Mouse (Mus musculus): ENCODE measurements around the gene Msrb3. TPM values are rescaled to one million over a fixed set of nuclear protein-coding genes. Genes with fewer than 3 reads are reported as not detected.

Gene Msrb3
- total and polyA plus RNA-seq, 2 experiments from 2014 or later, result 1.6 to 5.6 TPM

GRCm38 (mm10) chr10:120851196-120851781, 47.6 kb downstream of the Msrb3 start:
- TF ChIP-seq CTCF (IDR thresholded peaks at IDR 0.05; ENCODE audit: low read depth), result no peak
- DNase-seq (ENCODE audit: low spot score), result peak; percentile 24

GRCm38 (mm10) chr10:120850391-120851195, 48.3 kb downstream of the Msrb3 start:
- H3K9ac ChIP-seq (replicated peaks; ENCODE audit: low read length), result no peak overlapping the region
- 57% methylated on average over 24 of the region's 24 CpGs for WGBS
- no peak overlapping the region for H3K4me3 ChIP-seq (ENCODE audit: low read length)
- H3K4me1 ChIP-seq (ENCODE audit: insufficient read depth, low read length), result peaks cover 3% of the 10 kb centered on the region; the same call in 1 of the 2 replicates
- no peak overlapping the region for H3K27ac ChIP-seq
- H3K27me3 ChIP-seq (ENCODE audit: insufficient read depth, low read length), result no peaks in the 10 kb centered on the region
- peak overlapping the region; percentile 40; the same call in 1 of the 2 replicates for H3K4me2 ChIP-seq (ENCODE audit: low read depth, low read length)
- DNase-seq (ENCODE audit: low spot score) (no peak), ATAC-seq (no peak)
- no peak for TF ChIP-seq CTCF (IDR thresholded peaks at IDR 0.05; ENCODE audit: low read depth)
- no peaks in the 10 kb centered on the region for H3K36me3 ChIP-seq (ENCODE audit: insufficient read depth, low read length)
- H3K9me3 ChIP-seq (ENCODE audit: low read length), result no peaks in the 10 kb centered on the region

More at GRCm38 (mm10) chr10:120851196-120851781, 47.6 kb downstream of the Msrb3 start:
- Histone ChIP-seq H3K9me3 (ENCODE audit: low read length) (no peaks in the 10 kb centered on the region), H3K4me1 (ENCODE audit: insufficient read depth, low read length) (peaks cover 3% of the 10 kb centered on the region; the same call in 1 of the 2 replicates), H3K4me3 (ENCODE audit: low read length) (no peak overlapping the region), H3K4me2 (ENCODE audit: low read depth, low read length) (peak overlapping the region; percentile 40; the same call in 1 of the 2 replicates), H3K36me3 (ENCODE audit: insufficient read depth, low read length) (no peaks in the 10 kb centered on the region), H3K9ac (replicated peaks; ENCODE audit: low read length) (no peak overlapping the region), H3K27ac (no peak overlapping the region), H3K27me3 (ENCODE audit: insufficient read depth, low read length) (no peaks in the 10 kb centered on the region)
- ATAC-seq, result no peak
- 40% methylated on average over 9 of the region's 9 CpGs for WGBS

GRCm38 (mm10) chr10:120848677-120849076, 50.2 kb downstream of the Msrb3 start:
- H3K27ac ChIP-seq, result no peak overlapping the region
- H3K27me3 ChIP-seq (ENCODE audit: insufficient read depth, low read length), result no peaks in the 10 kb centered on the region
- TF ChIP-seq CTCF (IDR thresholded peaks at IDR 0.05; ENCODE audit: low read depth), result no peak
- ATAC-seq (no peak), DNase-seq (ENCODE audit: low spot score) (no peak)
- no peaks in the 10 kb centered on the region for H3K9me3 ChIP-seq (ENCODE audit: low read length)
- no peaks in the 10 kb centered on the region for H3K36me3 ChIP-seq (ENCODE audit: insufficient read depth, low read length)
- no peak overlapping the region for H3K4me3 ChIP-seq (ENCODE audit: low read length)
- 84% methylated on average over 7 of the region's 7 CpGs for WGBS
- peaks cover 3% of the 10 kb centered on the region; the same call in 1 of the 2 replicates for H3K4me1 ChIP-seq (ENCODE audit: insufficient read depth, low read length)
- H3K9ac ChIP-seq (replicated peaks; ENCODE audit: low read length), result no peak overlapping the region
- no peak overlapping the region for H3K4me2 ChIP-seq (ENCODE audit: low read depth, low read length)

GRCm38 (mm10) chr10:120847785-120848184, 51.1 kb downstream of the Msrb3 start:
- H3K4me1 ChIP-seq (ENCODE audit: insufficient read depth, low read length), result peaks cover 3% of the 10 kb centered on the region; the same call in 1 of the 2 replicates
- no peak for TF ChIP-seq CTCF (IDR thresholded peaks at IDR 0.05; ENCODE audit: low read depth)
- ATAC-seq (no peak), DNase-seq (ENCODE audit: low spot score) (no peak)
- no peaks in the 10 kb centered on the region for H3K9me3 ChIP-seq (ENCODE audit: low read length)
- no peak overlapping the region for H3K4me2 ChIP-seq (ENCODE audit: low read depth, low read length)
- H3K27me3 ChIP-seq (ENCODE audit: insufficient read depth, low read length), result no peaks in the 10 kb centered on the region
- H3K27ac ChIP-seq, result no peak overlapping the region
- H3K9ac ChIP-seq (replicated peaks; ENCODE audit: low read length), result no peak overlapping the region
- no peaks in the 10 kb centered on the region for H3K36me3 ChIP-seq (ENCODE audit: insufficient read depth, low read length)
- WGBS, result 78% methylated on average over 4 of the region's 4 CpGs
- H3K4me3 ChIP-seq (ENCODE audit: low read length), result no peak overlapping the region

- Histone ChIP-seq H3K36me3 (ENCODE audit: insufficient read depth, low read length) (no peaks in the 10 kb centered on the region), H3K9ac (replicated peaks; ENCODE audit: low read length) (no peak overlapping the region), H3K27me3 (ENCODE audit: insufficient read depth, low read length) (no peaks in the 10 kb centered on the region), H3K27ac (no peak overlapping the region), H3K4me3 (ENCODE audit: low read length) (no peak overlapping the region), H3K4me2 (ENCODE audit: low read depth, low read length) (no peak overlapping the region), H3K9me3 (ENCODE audit: low read length) (no peaks in the 10 kb centered on the region), H3K4me1 (ENCODE audit: insufficient read depth, low read length) (no peaks in the 10 kb centered on the region)
- WGBS, result 79% methylated on average over 7 of the region's 7 CpGs
- ATAC-seq (no peak), DNase-seq (ENCODE audit: low spot score) (no peak)
- TF ChIP-seq CTCF (IDR thresholded peaks at IDR 0.05; ENCODE audit: low read depth), result no peak
These were observed 58.9 kb downstream of the Msrb3 start for GRCm38 (mm10) chr10:120839966-120840365.

GRCm38 (mm10) chr10:120834531-120834930, 64.4 kb downstream of the Msrb3 start:
- Histone ChIP-seq H3K4me1 (ENCODE audit: insufficient read depth, low read length) (no peaks in the 10 kb centered on the region), H3K27ac (no peak overlapping the region), H3K36me3 (ENCODE audit: insufficient read depth, low read length) (no peaks in the 10 kb centered on the region), H3K9ac (replicated peaks; ENCODE audit: low read length) (no peak overlapping the region), H3K4me2 (ENCODE audit: low read depth, low read length) (no peak overlapping the region), H3K9me3 (ENCODE audit: low read length) (no peaks in the 10 kb centered on the region), H3K4me3 (ENCODE audit: low read length) (no peak overlapping the region), H3K27me3 (ENCODE audit: insufficient read depth, low read length) (no peaks in the 10 kb centered on the region)
- WGBS, result 92% methylated on average over 1 of the region's 1 CpGs
- peak; percentile 17 for DNase-seq (ENCODE audit: low spot score)
- no peak for ATAC-seq
- TF ChIP-seq CTCF (IDR thresholded peaks at IDR 0.05; ENCODE audit: low read depth), result no peak

- peak; percentile 44 for DNase-seq (ENCODE audit: low spot score)
- no peaks in the 10 kb centered on the region for H3K9me3 ChIP-seq (ENCODE audit: low read length)
These were observed 65.1 kb downstream of the Msrb3 start for GRCm38 (mm10) chr10:120833836-120834235.

More at GRCm38 (mm10) chr10:120833836-120834235, 65.1 kb downstream of the Msrb3 start:
- no peaks in the 10 kb centered on the region for H3K4me1 ChIP-seq (ENCODE audit: insufficient read depth, low read length)
- H3K27me3 ChIP-seq (ENCODE audit: insufficient read depth, low read length), result no peaks in the 10 kb centered on the region
- H3K4me2 ChIP-seq (ENCODE audit: low read depth, low read length), result no peak overlapping the region
- H3K4me3 ChIP-seq (ENCODE audit: low read length), result no peak overlapping the region
- H3K27ac ChIP-seq, result no peak overlapping the region
- no peak for TF ChIP-seq CTCF (IDR thresholded peaks at IDR 0.05; ENCODE audit: low read depth)
- H3K36me3 ChIP-seq (ENCODE audit: insufficient read depth, low read length), result no peaks in the 10 kb centered on the region
- H3K9ac ChIP-seq (replicated peaks; ENCODE audit: low read length), result no peak overlapping the region
- ATAC-seq, result no peak

Data from hindbrain, postnatal 0 days (tissue).